Mouse (Mus musculus): ENCODE measurements around the gene Atpif1. TPM values are rescaled to one million over a fixed set of nuclear protein-coding genes. Genes with fewer than 3 reads are reported as not detected.
"Not testable (repeated sequence)": the region's sequence is repeated elsewhere in the genome, so short reads cannot be mapped to it uniquely, and the experiment has no call there.

The Atpif1 gene
- 1,084 and 1,150 TPM in 2 replicates for polyA plus RNA-seq (2016; fragmentation: Nextera tagmentation; extraction: Ambion mirVana)

- ATAC-seq (ENCODE audit: low FRiP score): peak; percentile 89
- peak within 1 kb of the TSS; percentile 92 for H3K27ac ChIP-seq
- H3K4me2 ChIP-seq: peak within 1 kb of the TSS; percentile 79
- H3K4me1 ChIP-seq: peaks cover 38% of the 10 kb centered on the region
- H3K4me3 ChIP-seq (replicated peaks): peak within 1 kb of the TSS; percentile 78
- H3K9ac ChIP-seq: peak within 1 kb of the TSS; percentile 89
- peaks cover 24% of the 10 kb centered on the region for H3K36me3 ChIP-seq (replicated peaks)
- H3K27me3 ChIP-seq: no peaks in the 10 kb centered on the region
- no peaks in the 10 kb centered on the region for H3K9me3 ChIP-seq
- WGBS: under 1% methylated on average over 63 of the region's 63 CpGs
Observed at GRCm38 (mm10) chr4:132532981-132533916, at the start of gene Atpif1. Gene Atpif1 (minus strand): TSS chr4:132533659.

GRCm38 (mm10) chr4:132574809-132575347 lies 41.4 kb upstream of the Atpif1 start:
- ATAC-seq (ENCODE audit: low FRiP score): no peak
- Histone ChIP-seq H3K9ac (no peak overlapping the region), H3K4me3 (replicated peaks) (no peak overlapping the region), H3K27ac (no peak overlapping the region), H3K27me3 (no peaks in the 10 kb centered on the region), H3K4me2 (no peak overlapping the region), H3K9me3 (no peaks in the 10 kb centered on the region), H3K4me1 (peaks cover 4% of the 10 kb centered on the region; the same call in 1 of the 2 replicates), H3K36me3 (replicated peaks) (no peaks in the 10 kb centered on the region)
- WGBS: 86% methylated on average over 1 of the region's 1 CpGs

- WGBS: 55% methylated on average over 11 of the region's 11 CpGs
- ATAC-seq (ENCODE audit: low FRiP score): no peak
- H3K36me3 ChIP-seq (replicated peaks): no peaks in the 10 kb centered on the region
Observed at GRCm38 (mm10) chr4:132573327-132573726, 39.9 kb upstream of the Atpif1 start.

GRCm38 (mm10) chr4:132571190-132571589 lies 37.7 kb upstream of the Atpif1 start:
- 80% methylated on average over 9 of the region's 9 CpGs for WGBS
- 0 out of 2 replicates have a peak, but pooled peaks cover 5% of the 10 kb centered on the region for H3K9me3 ChIP-seq
- no peak overlapping the region for H3K4me3 ChIP-seq (replicated peaks)
- no peaks in the 10 kb centered on the region for H3K36me3 ChIP-seq (replicated peaks)
- no peak for ATAC-seq (ENCODE audit: low FRiP score)
- no peaks in the 10 kb centered on the region for H3K27me3 ChIP-seq
- H3K4me2 ChIP-seq: no peak overlapping the region
- H3K27ac ChIP-seq: no peak overlapping the region
- no peak overlapping the region for H3K9ac ChIP-seq
- peaks cover 4% of the 10 kb centered on the region; the same call in 1 of the 2 replicates for H3K4me1 ChIP-seq

More at GRCm38 (mm10) chr4:132573327-132573726, 39.9 kb upstream of the Atpif1 start:
- Histone ChIP-seq H3K4me1 (peaks cover 4% of the 10 kb centered on the region; the same call in 1 of the 2 replicates), H3K9ac (no peak overlapping the region), H3K27me3 (no peaks in the 10 kb centered on the region), H3K9me3 (0 out of 2 replicates have a peak, but pooled peaks cover 5% of the 10 kb centered on the region), H3K27ac (no peak overlapping the region), H3K4me2 (no peak overlapping the region), H3K4me3 (replicated peaks) (no peak overlapping the region)

GRCm38 (mm10) chr4:132569115-132569514 lies 35.7 kb upstream of the Atpif1 start:
- Histone ChIP-seq H3K4me1 (peaks cover 4% of the 10 kb centered on the region; the same call in 1 of the 2 replicates), H3K9me3 (0 out of 2 replicates have a peak, but pooled peaks cover 5% of the 10 kb centered on the region), H3K36me3 (replicated peaks) (no peaks in the 10 kb centered on the region), H3K9ac (no peak overlapping the region), H3K4me2 (no peak overlapping the region), H3K4me3 (replicated peaks) (no peak overlapping the region), H3K27ac (no peak overlapping the region), H3K27me3 (no peaks in the 10 kb centered on the region)
- 90% methylated on average over 5 of the region's 5 CpGs for WGBS
- ATAC-seq (ENCODE audit: low FRiP score): no peak

- Histone ChIP-seq H3K27ac (no peak overlapping the region), H3K9me3 (0 out of 2 replicates have a peak, but pooled peaks cover 5% of the 10 kb centered on the region), H3K4me2 (no peak overlapping the region), H3K36me3 (replicated peaks) (no peaks in the 10 kb centered on the region), H3K27me3 (no peaks in the 10 kb centered on the region), H3K4me3 (replicated peaks) (no peak overlapping the region), H3K4me1 (no peaks in the 10 kb centered on the region), H3K9ac (no peak overlapping the region)
- no peak for ATAC-seq (ENCODE audit: low FRiP score)
- 79% methylated on average over 9 of the region's 9 CpGs for WGBS
Observed at GRCm38 (mm10) chr4:132567361-132567779, 33.9 kb upstream of the Atpif1 start.

GRCm38 (mm10) chr4:132565089-132565747 lies 31.8 kb upstream of the Atpif1 start:
- H3K27me3 ChIP-seq: no peaks in the 10 kb centered on the region
- no peaks in the 10 kb centered on the region for H3K4me1 ChIP-seq
- no peak overlapping the region for H3K4me3 ChIP-seq (replicated peaks)
- no peak for ATAC-seq (ENCODE audit: low FRiP score)
- H3K27ac ChIP-seq: no peak overlapping the region
- H3K36me3 ChIP-seq (replicated peaks): no peaks in the 10 kb centered on the region
- no peak overlapping the region for H3K4me2 ChIP-seq
- 82% methylated on average over 12 of the region's 12 CpGs for WGBS
- H3K9me3 ChIP-seq: 0 out of 2 replicates have a peak, but pooled peaks cover 5% of the 10 kb centered on the region
- no peak overlapping the region for H3K9ac ChIP-seq

- H3K4me2 ChIP-seq: no peak within 1 kb of the TSS
- 49% methylated on average over 4 of the region's 4 CpGs for WGBS
- H3K27ac ChIP-seq: no peak within 1 kb of the TSS
- no peak within 1 kb of the TSS for H3K9ac ChIP-seq
- H3K4me3 ChIP-seq (replicated peaks): no peak within 1 kb of the TSS
- ATAC-seq (ENCODE audit: low FRiP score): no peak
- no peaks in the 10 kb centered on the region for H3K36me3 ChIP-seq (replicated peaks)
- H3K27me3 ChIP-seq: no peaks in the 10 kb centered on the region
- no peaks in the 10 kb centered on the region for H3K4me1 ChIP-seq
- 0 out of 2 replicates have a peak, but pooled peaks cover 1% of the 10 kb centered on the region for H3K9me3 ChIP-seq
Observed at GRCm38 (mm10) chr4:132563965-132564364, 30.5 kb upstream of the Atpif1 start, which contains the start of gene Ptafr. Gene Ptafr (plus strand): TSS chr4:132564067.

- Histone ChIP-seq H3K9ac (no peak overlapping the region), H3K4me1 (no peaks in the 10 kb centered on the region), H3K27me3 (no peaks in the 10 kb centered on the region), H3K4me2 (no peak overlapping the region), H3K4me3 (replicated peaks) (no peak overlapping the region), H3K9me3 (no peaks in the 10 kb centered on the region), H3K27ac (no peak overlapping the region), H3K36me3 (replicated peaks) (no peaks in the 10 kb centered on the region)
- 90% methylated on average over 3 of the region's 3 CpGs for WGBS
- ATAC-seq (ENCODE audit: low FRiP score): no peak
Observed at GRCm38 (mm10) chr4:132563261-132563660, 29.8 kb upstream of the Atpif1 start.

- H3K9ac ChIP-seq; H3K27ac ChIP-seq; H3K4me1 ChIP-seq; H3K4me2 ChIP-seq; ATAC-seq (ENCODE audit: low FRiP score); H3K4me3 ChIP-seq (replicated peaks); H3K27me3 ChIP-seq; H3K9me3 ChIP-seq: not testable (repeated sequence)
- H3K36me3 ChIP-seq (replicated peaks): peaks cover 44% of the 10 kb centered on the region
- 90% methylated on average over 7 of the region's 7 CpGs for WGBS
Observed at GRCm38 (mm10) chr4:132555550-132555949, 22.1 kb upstream of the Atpif1 start.

GRCm38 (mm10) chr4:132554653-132555052 lies 21.2 kb upstream of the Atpif1 start:
- H3K4me3 ChIP-seq (replicated peaks): no peak overlapping the region
- H3K9ac ChIP-seq: no peak overlapping the region
- no peak for ATAC-seq (ENCODE audit: low FRiP score)
- H3K27ac ChIP-seq: no peak overlapping the region
- H3K36me3 ChIP-seq (replicated peaks): peaks cover 52% of the 10 kb centered on the region
- no peaks in the 10 kb centered on the region for H3K27me3 ChIP-seq
- WGBS: 89% methylated on average over 8 of the region's 8 CpGs
- H3K4me2 ChIP-seq: no peak overlapping the region
- H3K4me1 ChIP-seq: no peaks in the 10 kb centered on the region
- no peaks in the 10 kb centered on the region for H3K9me3 ChIP-seq

- no peak overlapping the region for H3K4me3 ChIP-seq (replicated peaks)
- no peak overlapping the region for H3K4me2 ChIP-seq
- no peak for ATAC-seq (ENCODE audit: low FRiP score)
- no peaks in the 10 kb centered on the region for H3K27me3 ChIP-seq
- 80% methylated on average over 5 of the region's 5 CpGs for WGBS
- no peak overlapping the region for H3K9ac ChIP-seq
- H3K27ac ChIP-seq: no peak overlapping the region
- H3K36me3 ChIP-seq (replicated peaks): peaks cover 57% of the 10 kb centered on the region
- H3K9me3 ChIP-seq: no peaks in the 10 kb centered on the region
- no peaks in the 10 kb centered on the region for H3K4me1 ChIP-seq
Observed at GRCm38 (mm10) chr4:132554221-132554620, 20.8 kb upstream of the Atpif1 start.

Data from forebrain, embryonic 12.5 days (tissue).